ENCODE assay signal across 8 mouse cellular contexts in the genomic region with DNA sequence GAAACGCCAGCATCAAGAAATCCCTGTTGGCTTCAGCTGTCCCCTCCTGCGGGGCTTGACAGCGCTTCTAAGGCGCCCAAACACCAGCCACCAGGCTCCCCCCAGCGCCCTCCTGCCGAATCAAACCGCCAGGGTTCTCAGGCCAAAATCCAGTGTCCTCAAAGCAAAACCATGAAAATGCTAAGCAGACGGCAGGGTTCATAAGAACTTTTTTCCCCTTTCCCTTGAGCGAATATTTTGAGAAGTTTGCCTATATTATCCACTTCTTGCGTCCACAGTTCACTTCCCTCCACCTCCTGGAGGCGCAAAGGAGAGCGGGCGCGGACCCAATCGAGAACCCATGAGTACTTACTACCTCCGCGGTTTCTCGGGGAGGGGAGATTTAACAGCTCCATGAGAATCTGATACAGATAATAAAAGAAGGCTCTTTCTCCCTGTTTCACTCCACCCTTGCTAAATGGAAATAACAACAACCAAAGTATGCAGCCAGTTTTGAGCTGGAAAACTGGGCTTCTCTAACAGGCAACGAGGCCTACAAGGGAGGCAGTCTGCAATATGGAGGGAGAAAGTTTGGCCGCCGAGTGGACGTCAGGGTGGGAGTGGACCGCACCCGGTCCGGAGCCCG. TPM values are rescaled to one million over a fixed set of nuclear protein-coding genes. Genes with fewer than 3 reads are reported as not detected.
DNase-seq lines count a peak whose midpoint lies in the region; ATAC-seq lines count a peak whose summit lies in the region.

No protein-coding gene starts in this region.

- no peaks in the 10 kb centered on the region for H3K9me3 ChIP-seq in forebrain, embryonic 13.5 days (replicated peaks)

- DNase-seq in B cell, adult 2 months = peak; percentile 20 to 32
- peak; percentile 77 for DNase-seq in adrenal gland, postnatal 10 days
- DNase-seq in heart, postnatal 25 days (ENCODE audit: low spot score) = peak; percentile 40
- peak; percentile 31 for DNase-seq in layer of hippocampus, adult 9-11 months
- peak; percentile 85 for DNase-seq in lung, postnatal 10 days
- DNase-seq in ovary, postnatal 36 days (ENCODE audit: low spot score) = peak; percentile 72
- DNase-seq in spleen, postnatal 14 days (ENCODE audit: low spot score in 2 of 2) = no peak

- H3K27me3 ChIP-seq in forebrain, embryonic 13.5 days = no peaks in the 10 kb centered on the region

- intact Hi-C loops in heart, postnatal 25 days (cut with DNase I) = loop anchor here (2.0 to 5.0 kb wide), 5 partner anchors 42 to 126 kb away; no protein-coding TSS in a partner anchor

- H3K36me3 ChIP-seq in forebrain, embryonic 13.5 days (ENCODE audit: poor library complexity, severe bottlenecking) = no peaks in the 10 kb centered on the region

- H3K4me3 ChIP-seq in forebrain, embryonic 13.5 days = peak overlapping the region; percentile 86

- WGBS in forebrain, embryonic 13.5 days = under 1% methylated on average over 26 of the region's 26 CpGs

- ATAC-seq in forebrain, embryonic 13.5 days = no peak

- H3K9ac ChIP-seq in forebrain, embryonic 13.5 days = peak overlapping the region; percentile 86

- peak overlapping the region; percentile 94 for H3K27ac ChIP-seq in forebrain, embryonic 13.5 days

- peak overlapping the region; percentile 82 for H3K4me2 ChIP-seq in forebrain, embryonic 13.5 days

- H3K4me1 ChIP-seq in forebrain, embryonic 13.5 days = peaks cover 36% of the 10 kb centered on the region

RNA-seq across cellular contexts. Expression of a gene that starts 1.4 kb away (rescaled TPM):
- 10 to 100 TPM; 18.4 to 24.3 TPM for total RNA-seq in adrenal gland, postnatal 10 days (2021)
- polyA plus RNA-seq in forebrain, embryonic 13.5 days (2015; fragmentation: Nextera tagmentation; extraction: Ambion mirVana) = 10.8 TPM in 2 replicates
- 10 to 100 TPM; 34.1 to 38.8 TPM for total RNA-seq in heart, postnatal 25 days (2021)

Comparison
In these comparisons a context has a peak if more than half of its experiments do, and no peak if none do; other contexts are left out.
1. DNase-seq: peak in B cell, adult 2 months (2 of 2), adrenal gland, postnatal 10 days (single experiment), heart, postnatal 25 days (single experiment), layer of hippocampus, adult 9-11 months (single experiment), lung, postnatal 10 days (single experiment) and ovary, postnatal 36 days (single experiment); none in spleen, postnatal 14 days (0 of 2).